Mouse (Mus musculus): ENCODE results near the gene Pcgf5.
A peak's percentile ranks its signal among the peaks of the same experiment; 100 is the strongest.

Pcgf5 gene

GRCm38 (mm10) chr19:36348161-36348800, at the start of gene Pcgf5:
TSS of gene Pcgf5 (plus strand) at chr19:36348309.
- DNase-seq (ENCODE audit: low read depth in 2 of 2, low spot score in 2 of 2) = peak; percentile 66 to 72

GRCm38 (mm10) chr19:36305542-36305941, 42.6 kb upstream of the Pcgf5 start:
- no peak for DNase-seq (ENCODE audit: low read depth in 2 of 2, low spot score in 2 of 2)

- DNase-seq (ENCODE audit: low read depth in 2 of 2, low spot score in 2 of 2) = no peak
Observed at GRCm38 (mm10) chr19:36314010-36314409, 34.1 kb upstream of the Pcgf5 start.

- DNase-seq (ENCODE audit: low read depth in 2 of 2, low spot score in 2 of 2) = no peak
Observed at GRCm38 (mm10) chr19:36319735-36320134, 28.4 kb upstream of the Pcgf5 start.

- no peak for DNase-seq (ENCODE audit: low read depth in 2 of 2, low spot score in 2 of 2)
Observed at GRCm38 (mm10) chr19:36321066-36321465, 27.0 kb upstream of the Pcgf5 start.

- no peak for DNase-seq (ENCODE audit: low read depth in 2 of 2, low spot score in 2 of 2)
Observed at GRCm38 (mm10) chr19:36323326-36323725, 24.8 kb upstream of the Pcgf5 start.

GRCm38 (mm10) chr19:36328678-36329077, 19.4 kb upstream of the Pcgf5 start:
- no peak for DNase-seq (ENCODE audit: low read depth in 2 of 2, low spot score in 2 of 2)

- no peak for DNase-seq (ENCODE audit: low read depth in 2 of 2, low spot score in 2 of 2)
Observed at GRCm38 (mm10) chr19:36347376-36347775, 733 bp upstream of the Pcgf5 start.

GRCm38 (mm10) chr19:36347831-36348160, 313 bp upstream of the Pcgf5 start:
- DNase-seq (ENCODE audit: low read depth in 2 of 2, low spot score in 2 of 2) = no peak

GRCm38 (mm10) chr19:36348801-36349486, 835 bp downstream of the Pcgf5 start:
- peak; percentile 71 to 76 for DNase-seq (ENCODE audit: low read depth in 2 of 2, low spot score in 2 of 2)

GRCm38 (mm10) chr19:36349487-36349955, 1.4 kb downstream of the Pcgf5 start:
- DNase-seq (ENCODE audit: low read depth in 2 of 2, low spot score in 2 of 2) = no peak

- peak in 1 of 2 experiments; percentile 10 for DNase-seq (ENCODE audit: low read depth in 2 of 2, low spot score in 2 of 2)
Observed at GRCm38 (mm10) chr19:36350181-36350580, 2.1 kb downstream of the Pcgf5 start.

- DNase-seq (ENCODE audit: low read depth in 2 of 2, low spot score in 2 of 2) = no peak
Observed at GRCm38 (mm10) chr19:36350870-36351269, 2.8 kb downstream of the Pcgf5 start.

GRCm38 (mm10) chr19:36362541-36362940, 14.4 kb downstream of the Pcgf5 start:
- DNase-seq (ENCODE audit: low read depth in 2 of 2, low spot score in 2 of 2) = no peak

- no peak for DNase-seq (ENCODE audit: low read depth in 2 of 2, low spot score in 2 of 2)
Observed at GRCm38 (mm10) chr19:36364757-36365156, 16.6 kb downstream of the Pcgf5 start.

- no peak for DNase-seq (ENCODE audit: low read depth in 2 of 2, low spot score in 2 of 2)
Observed at GRCm38 (mm10) chr19:36371478-36371877, 23.4 kb downstream of the Pcgf5 start.

GRCm38 (mm10) chr19:36373056-36373621, 25.0 kb downstream of the Pcgf5 start:
- DNase-seq (ENCODE audit: low read depth in 2 of 2, low spot score in 2 of 2) = no peak

- peak; percentile 59 to 68 for DNase-seq (ENCODE audit: low read depth in 2 of 2, low spot score in 2 of 2)
Observed at GRCm38 (mm10) chr19:36375200-36375783, 27.2 kb downstream of the Pcgf5 start.

- DNase-seq (ENCODE audit: low read depth in 2 of 2, low spot score in 2 of 2) = no peak
Observed at GRCm38 (mm10) chr19:36377729-36378128, 29.6 kb downstream of the Pcgf5 start.

- no peak for DNase-seq (ENCODE audit: low read depth in 2 of 2, low spot score in 2 of 2)
Observed at GRCm38 (mm10) chr19:36378511-36379232, 30.6 kb downstream of the Pcgf5 start.

- DNase-seq (ENCODE audit: low read depth in 2 of 2, low spot score in 2 of 2) = no peak
Observed at GRCm38 (mm10) chr19:36382901-36383300, 34.8 kb downstream of the Pcgf5 start.
